Mouse (Mus musculus) olfactory bulb, adult 2 months (tissue): ENCODE results near the gene Siglec1. TPM values are rescaled to one million over a fixed set of nuclear protein-coding genes. Genes with fewer than 3 reads are reported as not detected.

Source experiments
- H3K27ac ChIP-seq: fragments of 200-500 bp; 2 replicates; pipeline ENCODE4 v1.5.1; 2012; ENCODE audit warnings: low read depth, low read length; ENCODE audit not compliant: insufficient read depth
- H3K4me1 ChIP-seq: fragments of 200-500 bp; 2 replicates; pipeline ENCODE4 v1.6.1; 2012; ENCODE audit warnings: low read length; ENCODE audit not compliant: control insufficient read depth, insufficient read depth
- H3K4me3 ChIP-seq: fragments of 200-500 bp; 2 replicates; pipeline ENCODE4 v1.5.1; 2012; ENCODE audit warnings: mild to moderate bottlenecking, low read depth, low read length, moderate library complexity; ENCODE audit not compliant: insufficient read depth
- CTCF ChIP-seq: fragments of 200-500 bp; IDR thresholded peaks from 2 replicates; pipeline ENCODE4 v1.5.1; 2012; ENCODE audit warnings: low read depth, mild to moderate bottlenecking, low read length, moderate library complexity; ENCODE audit not compliant: insufficient read depth
- POLR2A ChIP-seq: fragments of 200-500 bp; IDR thresholded peaks from 2 replicates; pipeline ENCODE4 v1.6.1; 2012; ENCODE audit warnings: mild to moderate bottlenecking, low read depth, low read length, moderate library complexity; ENCODE audit not compliant: insufficient read depth
- WGBS: fragments of 180-500 bp; shearing (Covaris S2); methylation state at CpG from one replicate; pipeline ENCODE4 v1.1.7; 2018; 5-methylcytosine and 5-hydroxymethylcytosine counted together
- polyA plus RNA-seq: library from polyadenylated mRNA; stranded (reverse); fragments of >200 nt; gene quantifications from 2 replicates; pipeline ENCODE4 v1.2.4, GENCODE M21; 2012; ENCODE audit warnings: low replicate concordance; ENCODE audit not compliant: missing spikeins, insufficient read depth, insufficient read length

Gene Siglec1
- polyA plus RNA-seq, 1 experiment, result not detected

GRCm38 (mm10) chr2:131055631-131056030 lies 30.9 kb downstream of the Siglec1 start:
- WGBS, result 8% methylated on average over 10 of the region's 10 CpGs
- Histone ChIP-seq H3K4me3 (no peak overlapping the region), H3K27ac (no peak overlapping the region), H3K4me1 (peaks cover 44% of the 10 kb centered on the region)
- TF ChIP-seq CTCF (0 out of 2 replicates have a peak, but pooled peaks have one; percentile 39), POLR2A (no peak)

- Histone ChIP-seq H3K4me3 (peak overlapping the region; percentile 15; the same call in 1 of the 2 replicates), H3K27ac (no peak overlapping the region), H3K4me1 (peaks cover 37% of the 10 kb centered on the region)
- no peak for TF ChIP-seq CTCF
- no peak for TF ChIP-seq POLR2A
- 22% methylated on average over 21 of the region's 21 CpGs for WGBS
Observed at GRCm38 (mm10) chr2:131054646-131055264, 31.8 kb downstream of the Siglec1 start.

- Histone ChIP-seq H3K4me1 (peaks cover 34% of the 10 kb centered on the region), H3K27ac (no peak overlapping the region), H3K4me3 (peak overlapping the region; percentile 15)
- WGBS, result 9% methylated on average over 45 of the region's 45 CpGs
- TF ChIP-seq CTCF, result no peak
- no peak for TF ChIP-seq POLR2A
Observed at GRCm38 (mm10) chr2:131053851-131054645, 32.5 kb downstream of the Siglec1 start.

GRCm38 (mm10) chr2:131052862-131053418 lies 33.6 kb downstream of the Siglec1 start:
- H3K4me3 ChIP-seq, result no peak overlapping the region
- peaks cover 29% of the 10 kb centered on the region for H3K4me1 ChIP-seq
- 89% methylated on average over 6 of the region's 6 CpGs for WGBS
- TF ChIP-seq POLR2A (no peak), CTCF (no peak)
- no peak overlapping the region for H3K27ac ChIP-seq

- Histone ChIP-seq H3K27ac (no peak overlapping the region), H3K4me1 (peaks cover 29% of the 10 kb centered on the region), H3K4me3 (no peak overlapping the region)
- 73% methylated on average over 5 of the region's 5 CpGs for WGBS
- TF ChIP-seq POLR2A (no peak), CTCF (no peak)
Observed at GRCm38 (mm10) chr2:131052043-131052442, 34.5 kb downstream of the Siglec1 start.

- TF ChIP-seq POLR2A, result no peak
- no peak for TF ChIP-seq CTCF
- Histone ChIP-seq H3K4me1 (peaks cover 5% of the 10 kb centered on the region), H3K27ac (no peak overlapping the region), H3K4me3 (no peak overlapping the region)
- 81% methylated on average over 2 of the region's 2 CpGs for WGBS
Observed at GRCm38 (mm10) chr2:131046025-131046424, 40.5 kb downstream of the Siglec1 start.

- no peak for TF ChIP-seq CTCF
- no peak for TF ChIP-seq POLR2A
- no peak overlapping the region for H3K4me3 ChIP-seq
- no peak overlapping the region for H3K27ac ChIP-seq
- peaks cover 12% of the 10 kb centered on the region for H3K4me1 ChIP-seq
- WGBS, result 74% methylated on average over 9 of the region's 9 CpGs
Observed at GRCm38 (mm10) chr2:131044989-131045720, 41.4 kb downstream of the Siglec1 start.

GRCm38 (mm10) chr2:131044354-131044852 lies 42.2 kb downstream of the Siglec1 start:
- no peak overlapping the region for H3K4me3 ChIP-seq
- H3K27ac ChIP-seq, result no peak overlapping the region
- 15% methylated on average over 7 of the region's 7 CpGs for WGBS
- H3K4me1 ChIP-seq, result peaks cover 16% of the 10 kb centered on the region
- no peak for TF ChIP-seq CTCF
- no peak for TF ChIP-seq POLR2A

- Histone ChIP-seq H3K27ac (no peak within 1 kb of the TSS), H3K4me1 (peaks cover 16% of the 10 kb centered on the region), H3K4me3 (peak within 1 kb of the TSS; percentile 65)
- 76% methylated on average over 2 of the region's 2 CpGs for WGBS
- no peak for TF ChIP-seq POLR2A
- no peak for TF ChIP-seq CTCF
Observed at GRCm38 (mm10) chr2:131042988-131043387, 43.6 kb downstream of the Siglec1 start, which contains the start of gene Gfra4. Gene Gfra4 (minus strand): TSS chr2:131043088.
